Mouse (Mus musculus): ENCODE results near the gene Rora.

DNA sequence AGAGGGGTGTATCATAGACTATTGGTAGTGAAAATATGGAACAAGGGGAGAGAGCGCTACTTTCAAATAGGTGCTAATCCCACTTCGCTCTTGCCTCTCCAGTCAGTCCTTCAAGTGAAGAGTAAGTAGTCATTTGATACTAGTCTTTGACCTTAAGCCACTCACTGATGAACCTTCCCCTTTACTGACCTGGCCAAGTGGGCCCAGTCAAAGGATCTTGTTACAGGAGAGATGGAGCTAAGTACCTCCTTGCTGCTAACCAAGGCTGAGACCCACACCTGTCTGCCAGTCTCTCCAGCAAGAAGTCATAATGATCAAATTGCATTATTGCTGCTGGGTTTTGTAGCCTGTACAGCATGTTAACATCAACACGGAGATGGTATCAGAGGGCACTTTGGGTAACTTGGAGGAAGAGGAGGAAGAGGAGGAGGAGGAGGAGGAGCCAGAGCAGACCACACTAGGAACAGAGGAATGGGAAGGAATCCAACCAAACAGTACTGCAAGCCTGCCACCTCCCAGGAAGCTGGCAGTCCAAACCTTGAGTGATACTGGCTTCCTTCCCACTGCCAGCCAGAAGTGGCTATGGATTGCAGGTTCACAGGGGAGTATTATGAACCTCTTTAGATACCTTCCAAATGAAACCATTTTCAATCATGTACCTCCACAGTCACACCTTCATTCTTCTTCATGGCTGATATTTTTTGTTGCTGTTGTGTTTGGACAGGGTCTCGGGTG, 261.1 kb downstream of the Rora start:
- TF ChIP-seq CTCF (IDR thresholded peaks at IDR 0.05; ENCODE audit: control insufficient read depth, insufficient read depth, low read length) (no peak), POLR2A (IDR thresholded peaks at IDR 0.05; ENCODE audit: borderline replicate concordance, control insufficient read depth, low read depth, low read length) (no peak)
